Mouse (Mus musculus) frontal cortex, postnatal 25 days (tissue): ENCODE measurements around the gene Pex16.
A peak's percentile ranks its signal among the peaks of the same experiment; 100 is the strongest.

Experiments used
- DNase-seq, 2 experiments: peaks; one replicate each; pipeline ENCODE4 v3.0.0; 2022; ENCODE audit warnings: low spot score in 2 of 2

The Pex16 gene

DNA sequence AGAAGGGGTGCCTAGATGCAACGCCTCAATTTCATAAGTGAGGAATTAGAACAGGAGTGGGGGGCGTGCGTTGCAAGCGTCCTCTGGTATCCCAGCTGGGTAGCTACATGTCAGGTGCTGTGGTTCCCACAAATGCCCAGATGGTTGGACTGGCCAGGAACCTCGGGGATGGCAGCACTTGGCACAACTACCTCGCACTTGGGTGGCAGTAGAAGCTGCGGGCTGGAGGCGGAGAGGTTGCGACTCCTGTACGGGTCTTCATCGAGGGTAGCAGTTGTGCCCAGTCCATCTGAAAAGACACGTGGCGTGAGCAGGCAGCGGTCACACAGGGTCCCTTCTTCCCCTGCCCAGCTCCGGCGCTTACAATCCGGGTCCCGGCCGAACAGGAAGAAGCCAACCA lies 4.1 kb upstream of the Pex16 start:
- no peak for DNase-seq

- no peak for DNase-seq
Measured at GRCm38 (mm10) chr2:92370821-92371805, 3.4 kb upstream of the Pex16 start.

DNA sequence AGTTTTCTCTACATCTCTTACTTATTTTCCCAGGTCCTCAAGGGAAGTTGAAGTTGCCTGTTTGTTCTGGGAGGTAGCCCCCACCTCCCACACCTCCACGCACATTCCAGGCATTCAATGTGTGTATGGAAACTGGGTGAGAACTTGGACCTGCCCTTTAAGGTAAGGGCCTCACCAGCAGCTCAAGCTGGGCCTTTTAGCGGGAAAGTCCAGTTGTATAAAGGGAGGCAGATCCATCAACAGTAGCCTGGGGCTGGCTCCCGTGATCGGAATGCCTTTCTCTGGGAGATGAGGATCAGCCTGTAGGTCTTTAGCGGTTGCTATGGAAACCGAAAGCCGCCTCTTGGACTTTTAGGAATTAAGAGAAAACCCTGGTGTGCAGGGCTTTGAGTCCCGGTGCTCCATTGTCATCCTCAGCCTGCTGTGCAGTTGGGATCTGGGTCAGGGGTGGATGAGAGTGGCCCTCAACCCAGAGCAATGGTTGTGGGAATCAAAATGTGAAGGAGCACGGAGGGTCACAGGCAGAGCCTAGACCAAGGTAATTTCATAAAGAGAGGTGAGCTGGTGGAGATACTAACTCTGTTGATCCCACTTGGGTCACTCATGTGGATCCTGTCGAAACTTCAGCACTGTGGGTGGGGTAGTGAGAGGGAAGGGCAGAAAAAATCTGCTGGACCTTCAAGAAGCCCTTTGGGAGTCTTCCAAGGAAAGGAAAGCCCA lies 2.3 kb upstream of the Pex16 start:
- no peak for DNase-seq

GRCm38 (mm10) chr2:92372767-92373436 lies 1.6 kb upstream of the Pex16 start:
- DNase-seq = no peak

GRCm38 (mm10) chr2:92373437-92373813 lies 1.1 kb upstream of the Pex16 start:
- no peak for DNase-seq

DNA sequence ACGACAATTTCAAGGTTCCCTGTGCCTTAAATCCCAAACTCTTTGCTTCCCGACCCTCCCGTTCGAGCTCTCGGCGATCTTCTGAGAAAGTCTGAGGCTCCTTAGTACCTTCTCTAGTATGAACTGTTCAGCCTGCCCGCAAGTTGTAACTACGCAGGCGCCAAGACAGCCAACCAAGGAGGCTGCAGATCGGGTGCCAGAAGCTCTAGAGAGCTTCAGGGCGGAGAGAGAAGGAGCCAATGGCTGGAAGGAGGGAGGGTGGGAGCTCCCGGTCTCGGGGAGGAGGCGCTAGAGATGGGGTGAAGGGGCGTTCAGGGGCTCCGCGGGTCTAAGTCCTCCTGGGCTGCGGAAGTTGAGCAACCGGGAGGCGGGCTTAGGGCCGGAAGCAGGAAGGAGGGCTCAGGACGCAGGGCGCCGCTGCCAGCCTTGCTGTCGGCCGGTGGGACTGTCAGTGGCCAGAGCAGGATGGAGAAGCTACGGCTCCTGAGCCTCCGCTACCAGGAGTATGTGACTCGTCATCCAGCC lies 685 bp downstream of the Pex16 start:
- DNase-seq = peak; percentile 78 to 85

DNA sequence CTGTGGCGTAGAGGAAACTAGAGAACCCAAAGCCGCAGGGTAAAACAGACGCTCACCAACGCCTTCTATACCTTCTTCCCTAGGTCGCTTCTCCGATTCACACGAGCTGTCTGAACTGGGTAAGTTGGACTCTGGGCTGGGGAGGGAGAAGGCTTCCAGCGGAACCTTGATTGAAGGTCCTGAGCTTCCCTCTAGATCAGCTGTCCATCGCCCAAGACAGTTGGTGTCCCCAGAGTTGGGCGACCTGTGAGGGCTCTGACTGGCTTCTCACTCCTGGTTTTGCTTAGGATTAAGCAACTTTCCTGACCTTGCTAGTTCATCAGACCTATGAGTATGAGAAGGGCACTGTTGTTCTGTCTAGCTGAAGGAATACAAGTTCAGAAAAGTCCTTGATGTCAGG lies 1.3 kb downstream of the Pex16 start:
- no peak for DNase-seq

GRCm38 (mm10) chr2:92376300-92376699 lies 1.8 kb downstream of the Pex16 start:
- no peak for DNase-seq

DNA sequence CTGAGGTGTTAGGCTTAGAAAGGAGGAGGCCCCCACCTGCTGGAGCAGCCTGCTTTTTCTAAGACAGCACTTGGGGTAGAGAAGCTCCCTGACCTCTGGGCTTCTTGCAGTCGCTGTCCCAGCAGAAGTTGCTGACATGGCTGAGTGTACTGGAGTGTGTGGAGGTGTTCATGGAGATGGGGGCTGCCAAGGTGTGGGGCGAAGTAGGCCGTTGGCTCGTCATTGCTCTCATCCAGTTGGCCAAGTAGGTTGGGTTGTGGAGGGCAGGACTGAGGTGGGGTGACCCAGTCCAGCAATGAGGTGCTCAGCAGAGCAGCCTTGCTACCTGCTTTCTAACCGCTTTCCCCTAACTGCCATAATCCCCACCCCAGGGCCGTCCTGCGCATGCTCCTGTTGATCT lies 2.8 kb downstream of the Pex16 start:
- no peak for DNase-seq

GRCm38 (mm10) chr2:92379783-92380494 lies 5.5 kb downstream of the Pex16 start:
- no peak for DNase-seq

DNA sequence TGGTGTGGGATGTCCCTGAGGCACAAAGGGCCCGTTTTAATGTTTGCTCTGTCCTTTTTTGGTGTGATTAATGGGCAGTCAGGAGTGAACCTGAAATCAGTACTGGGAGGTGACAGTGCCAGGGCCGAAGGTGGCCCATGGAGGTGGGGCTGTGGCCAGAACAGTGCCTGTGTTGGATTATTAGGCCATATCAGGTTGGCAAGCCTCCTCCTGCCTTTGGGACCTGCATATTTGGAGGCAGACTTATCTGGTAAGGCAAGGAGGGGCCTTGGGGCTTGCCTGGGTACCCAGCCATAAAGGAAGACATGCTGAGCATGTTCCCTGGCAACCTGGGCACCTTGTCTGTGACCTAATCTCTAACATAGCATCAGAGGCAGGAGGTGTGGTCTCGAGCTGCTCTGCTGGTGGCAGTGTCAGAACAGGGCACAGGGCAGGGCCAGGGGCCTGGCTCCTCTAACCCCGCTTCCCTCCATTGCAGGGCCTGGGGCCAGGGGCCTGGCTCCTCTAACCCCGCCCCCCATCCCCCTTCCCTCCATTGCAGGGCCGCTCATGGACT lies 6.1 kb downstream of the Pex16 start:
- DNase-seq = no peak

DNA sequence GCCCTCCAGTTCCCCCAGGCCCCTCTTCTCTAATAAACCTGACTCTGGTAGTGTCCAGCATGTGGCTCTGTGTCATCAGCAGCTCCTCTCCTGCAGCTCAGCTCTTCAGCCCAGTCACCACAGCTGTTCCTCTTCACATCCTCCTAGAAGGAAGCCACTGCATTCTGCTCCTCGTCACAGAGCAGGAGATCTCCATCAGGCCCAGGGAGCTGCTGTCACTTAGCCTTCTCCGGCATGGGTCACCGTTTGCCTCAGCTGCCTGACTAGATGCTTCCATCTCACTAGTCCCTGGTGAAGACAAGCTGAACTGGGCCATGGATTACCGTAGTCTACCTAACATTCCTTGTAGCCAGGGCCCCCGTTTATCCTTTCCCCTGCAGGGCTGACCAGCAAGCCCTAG lies 6.7 kb downstream of the Pex16 start:
- no peak for DNase-seq

GRCm38 (mm10) chr2:92381901-92382588 lies 7.6 kb downstream of the Pex16 start, which contains the start of gene 1700029I15Rik:
1700029I15Rik (plus strand) TSS chr2:92382538.
- DNase-seq = no peak

DNA sequence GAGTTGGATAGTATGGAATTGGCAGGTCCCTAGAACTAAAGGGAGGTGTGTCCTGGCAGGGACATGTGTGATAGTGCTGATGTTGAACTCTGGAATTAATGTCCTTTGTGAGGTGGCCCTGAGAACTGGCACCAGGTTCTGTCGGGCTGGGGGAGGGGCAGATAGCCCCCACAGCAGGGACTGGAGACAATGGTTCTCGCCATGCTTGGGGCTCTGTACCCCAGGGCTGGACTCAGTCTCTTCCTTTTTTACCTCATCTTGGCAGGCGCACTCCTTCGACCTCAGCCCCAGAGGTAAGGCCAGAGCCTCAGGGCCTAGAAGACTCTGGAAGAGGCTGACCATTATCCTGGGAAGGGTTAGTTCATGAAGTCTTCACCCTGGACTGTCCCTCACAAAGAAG lies 8.3 kb downstream of the Pex16 start:
- DNase-seq = no peak

DNA sequence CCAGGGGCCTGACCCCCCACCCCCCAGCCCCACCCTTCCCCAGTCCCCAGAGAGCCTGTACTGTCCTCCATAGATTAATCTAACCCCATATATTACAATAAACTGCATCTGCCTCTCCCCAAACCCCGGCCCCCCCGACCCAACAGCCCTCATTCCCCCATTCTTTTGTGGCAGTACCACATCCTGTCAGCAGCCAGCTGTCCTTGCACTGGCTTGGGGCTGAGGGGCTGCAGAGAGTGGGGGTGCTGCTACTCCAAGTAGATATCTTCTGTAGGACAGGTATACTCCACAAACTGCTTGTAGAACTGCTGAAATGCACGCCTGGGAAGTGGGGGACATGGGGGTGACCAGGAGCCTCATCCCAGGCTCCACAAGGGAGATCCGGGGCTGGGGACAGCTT lies 9.6 kb downstream of the Pex16 start:
- no peak for DNase-seq

- no peak for DNase-seq
Measured at GRCm38 (mm10) chr2:92385113-92386051, 10.9 kb downstream of the Pex16 start.

GRCm38 (mm10) chr2:92386821-92387570 lies 12.5 kb downstream of the Pex16 start:
- DNase-seq = no peak

DNA sequence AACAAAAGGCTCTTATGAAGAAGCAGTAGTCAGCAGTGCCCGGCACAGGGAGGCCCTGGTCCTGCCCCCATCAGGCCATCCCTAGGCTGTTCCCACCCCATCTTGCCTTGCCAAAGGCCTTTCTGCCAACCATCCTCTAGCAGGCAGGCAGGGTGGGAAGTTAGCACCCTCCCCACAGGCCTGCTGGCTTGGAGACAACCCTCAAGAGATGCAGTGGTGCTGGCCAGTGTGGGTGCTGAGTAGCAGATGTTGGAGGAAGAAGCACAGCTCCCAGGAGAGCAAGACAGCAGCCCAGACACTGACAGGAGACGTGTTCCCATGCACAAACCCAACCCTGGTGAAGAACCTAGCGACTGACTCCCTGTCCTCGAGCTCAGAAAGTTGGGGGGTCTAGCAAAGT lies 13.2 kb downstream of the Pex16 start:
- peak in 1 of 2 experiments; percentile 52 for DNase-seq

GRCm38 (mm10) chr2:92388081-92388517 lies 13.6 kb downstream of the Pex16 start:
- DNase-seq = no peak
